Mouse (Mus musculus) bone marrow, adult 2 months (tissue): Measurements from ENCODE around the gene 1700129C05Rik.

ENCODE experiments used
- CTCF ChIP-seq: fragments of 200-500 bp; IDR thresholded peaks from 2 replicates; pipeline ENCODE4 v1.5.1; 2011; ENCODE audit warnings: low read length, control low read depth; ENCODE audit not compliant: control insufficient read depth, insufficient read depth
- POLR2A ChIP-seq: fragments of 200-500 bp; IDR thresholded peaks from 2 replicates; pipeline ENCODE4 v1.6.1; 2011; ENCODE audit warnings: low read depth, mild to moderate bottlenecking, control low read depth, low read length, borderline replicate concordance; ENCODE audit not compliant: control insufficient read depth

DNA sequence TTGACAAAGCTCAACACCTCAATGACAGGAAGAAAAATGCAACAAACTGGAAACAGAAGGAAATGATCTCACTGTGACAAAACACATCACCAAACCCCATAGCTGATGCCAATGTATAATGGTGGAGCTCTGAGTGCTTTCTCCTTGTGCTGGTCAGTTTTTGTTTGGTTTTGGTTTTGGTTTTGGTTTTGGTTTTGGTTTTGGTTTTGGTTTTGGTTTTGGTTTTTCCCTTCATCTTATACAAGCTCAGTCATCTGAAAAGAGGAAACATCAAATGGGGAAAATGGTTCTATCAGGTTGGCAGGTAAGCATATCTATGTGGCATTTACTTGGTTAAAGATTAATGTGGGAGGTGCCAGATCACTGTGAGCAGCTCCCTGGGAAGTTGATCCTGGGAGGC is 42.8 kb upstream of the 1700129C05Rik start:
- TF ChIP-seq CTCF: no peak
- no peak for TF ChIP-seq POLR2A
